Mouse (Mus musculus) embryonic facial prominence, embryonic 15.5 days (tissue): Measurements from ENCODE around the gene Tubb3. TPM values are rescaled to one million over a fixed set of nuclear protein-coding genes. Genes with fewer than 3 reads are reported as not detected.
"Not testable (repeated sequence)": the region's sequence is repeated elsewhere in the genome, so short reads cannot be mapped to it uniquely, and the experiment has no call there.

Source experiments
- ATAC-seq: fragments of 200-750 bp; cut with Nextera tagmentation; 2 replicates; pipeline ENCODE4 v1.8.0; 2017; ENCODE audit warnings: low read depth, moderate TSS enrichment; ENCODE audit not compliant: insufficient number of reproducible peaks, low FRiP score, low TSS enrichment
- H3K27ac ChIP-seq: fragments of 300-500 bp; sonication (generic); replicated peaks from 2 replicates; pipeline ENCODE4 v1.5.1; 2015; ENCODE audit warnings: mild to moderate bottlenecking, inconsistent platforms
- H3K27me3 ChIP-seq: fragments of 300-500 bp; sonication (generic); 2 replicates; pipeline ENCODE4 v1.6.1; 2015; ENCODE audit warnings: inconsistent platforms
- H3K36me3 ChIP-seq: fragments of 300-500 bp; sonication (generic); 2 replicates; pipeline ENCODE4 v1.6.1; 2015; ENCODE audit warnings: mild to moderate bottlenecking, inconsistent platforms
- H3K4me1 ChIP-seq: fragments of 300-500 bp; sonication (generic); 2 replicates; pipeline ENCODE4 v1.6.1; 2015; ENCODE audit warnings: inconsistent platforms
- H3K4me2 ChIP-seq: fragments of 300-500 bp; sonication (generic); replicated peaks from 2 replicates; pipeline ENCODE4 v1.6.1; 2015; ENCODE audit warnings: mild to moderate bottlenecking, inconsistent platforms
- H3K4me3 ChIP-seq: fragments of 300-500 bp; sonication (generic); replicated peaks from 2 replicates; pipeline ENCODE4 v1.5.1; 2015; ENCODE audit warnings: mild to moderate bottlenecking, inconsistent platforms
- H3K9ac ChIP-seq: fragments of 300-500 bp; sonication (generic); 2 replicates; pipeline ENCODE4 v1.6.1; 2015; ENCODE audit warnings: inconsistent platforms
- H3K9me3 ChIP-seq: fragments of 300-500 bp; sonication (generic); replicated peaks from 2 replicates; pipeline ENCODE4 v1.6.1; 2016; ENCODE audit warnings: inconsistent platforms
- WGBS: fragments of 180-500 bp; shearing (Covaris S2); methylation state at CpG from one replicate; pipeline ENCODE4 v1.1.7; 2015; 5-methylcytosine and 5-hydroxymethylcytosine counted together
- polyA plus RNA-seq: library from polyadenylated mRNA; unstranded; fragments of >200 nt; fragmentation: Nextera tagmentation; extraction: Ambion mirVana; gene quantifications from 2 replicates; pipeline ENCODE4 v1.2.1, GENCODE M21; 2015

The Tubb3 gene
- polyA plus RNA-seq, 1 experiment from 2014 or later, result 48.1 TPM

GRCm38 (mm10) chr8:123441788-123442187 lies 30.6 kb downstream of the Tubb3 start:
- Histone ChIP-seq H3K36me3 (0 out of 2 replicates have a peak, but pooled peaks cover 6% of the 10 kb centered on the region), H3K4me1 (peaks cover 11% of the 10 kb centered on the region), H3K27me3 (no peaks in the 10 kb centered on the region), H3K4me3 (no peak overlapping the region), H3K4me2 (no peak overlapping the region), H3K27ac (no peak overlapping the region), H3K9me3 (no peaks in the 10 kb centered on the region), H3K9ac (no peak overlapping the region)
- ATAC-seq, result no peak
- WGBS, result 79% methylated on average over 2 of the region's 2 CpGs

GRCm38 (mm10) chr8:123442351-123442750 lies 31.1 kb downstream of the Tubb3 start:
- Histone ChIP-seq H3K27me3 (no peaks in the 10 kb centered on the region), H3K4me3 (peak overlapping the region; percentile 72), H3K9ac (no peak overlapping the region), H3K27ac (no peak overlapping the region), H3K9me3 (no peaks in the 10 kb centered on the region), H3K36me3 (0 out of 2 replicates have a peak, but pooled peaks cover 6% of the 10 kb centered on the region), H3K4me1 (peaks cover 11% of the 10 kb centered on the region), H3K4me2 (peak overlapping the region; percentile 63; the same call in 1 of the 2 replicates)
- ATAC-seq, result no peak
- 83% methylated on average over 5 of the region's 5 CpGs for WGBS

- Histone ChIP-seq H3K36me3 (0 out of 2 replicates have a peak, but pooled peaks cover 6% of the 10 kb centered on the region), H3K4me2 (peak overlapping the region; percentile 63), H3K27ac (peak overlapping the region; percentile 68; the same call in 1 of the 2 replicates), H3K27me3 (no peaks in the 10 kb centered on the region), H3K9ac (peak overlapping the region; percentile 67), H3K4me1 (peaks cover 11% of the 10 kb centered on the region), H3K9me3 (no peaks in the 10 kb centered on the region), H3K4me3 (peak overlapping the region; percentile 72)
- under 1% methylated on average over 41 of the region's 41 CpGs for WGBS
- ATAC-seq, result peak; percentile 89
These were observed 31.8 kb downstream of the Tubb3 start for GRCm38 (mm10) chr8:123442871-123443575.

- WGBS, result 15% methylated on average over 4 of the region's 4 CpGs
- ATAC-seq, result no peak
- Histone ChIP-seq H3K9me3 (no peaks in the 10 kb centered on the region), H3K4me1 (peaks cover 11% of the 10 kb centered on the region), H3K4me3 (peak overlapping the region; percentile 72), H3K36me3 (0 out of 2 replicates have a peak, but pooled peaks cover 6% of the 10 kb centered on the region), H3K4me2 (peak overlapping the region; percentile 63), H3K27me3 (no peaks in the 10 kb centered on the region), H3K27ac (peak overlapping the region; percentile 68; the same call in 1 of the 2 replicates), H3K9ac (peak overlapping the region; percentile 67)
These were observed 32.3 kb downstream of the Tubb3 start for GRCm38 (mm10) chr8:123443576-123443921.

GRCm38 (mm10) chr8:123444131-123444530 lies 32.9 kb downstream of the Tubb3 start:
- Histone ChIP-seq H3K27me3 (no peaks in the 10 kb centered on the region), H3K36me3 (0 out of 2 replicates have a peak, but pooled peaks cover 8% of the 10 kb centered on the region), H3K9ac (no peak overlapping the region), H3K4me1 (peaks cover 11% of the 10 kb centered on the region), H3K4me2 (peak overlapping the region; percentile 63), H3K27ac (no peak overlapping the region), H3K9me3 (no peaks in the 10 kb centered on the region), H3K4me3 (peak overlapping the region; percentile 72)
- 66% methylated on average over 6 of the region's 6 CpGs for WGBS
- ATAC-seq, result no peak

GRCm38 (mm10) chr8:123445981-123446380 lies 34.8 kb downstream of the Tubb3 start:
- H3K27ac ChIP-seq, result no peak overlapping the region
- H3K4me1 ChIP-seq, result peaks cover 11% of the 10 kb centered on the region
- no peaks in the 10 kb centered on the region for H3K9me3 ChIP-seq
- ATAC-seq, result no peak
- 83% methylated on average over 10 of the region's 10 CpGs for WGBS
- no peak overlapping the region for H3K9ac ChIP-seq
- peaks cover 18% of the 10 kb centered on the region for H3K36me3 ChIP-seq
- no peaks in the 10 kb centered on the region for H3K27me3 ChIP-seq
- H3K4me3 ChIP-seq, result no peak overlapping the region
- no peak overlapping the region for H3K4me2 ChIP-seq

GRCm38 (mm10) chr8:123446799-123447198 lies 35.6 kb downstream of the Tubb3 start:
- no peak overlapping the region for H3K9ac ChIP-seq
- peaks cover 21% of the 10 kb centered on the region for H3K36me3 ChIP-seq
- no peak for ATAC-seq
- no peaks in the 10 kb centered on the region for H3K9me3 ChIP-seq
- peaks cover 11% of the 10 kb centered on the region for H3K4me1 ChIP-seq
- peak overlapping the region; percentile 48; the same call in 1 of the 2 replicates for H3K27ac ChIP-seq
- H3K4me2 ChIP-seq, result no peak overlapping the region
- no peaks in the 10 kb centered on the region for H3K27me3 ChIP-seq
- no peak overlapping the region for H3K4me3 ChIP-seq
- WGBS, result 78% methylated on average over 6 of the region's 6 CpGs

- Histone ChIP-seq H3K4me1 (no peaks in the 10 kb centered on the region), H3K4me3 (no peak overlapping the region), H3K27ac (no peak overlapping the region), H3K27me3 (no peaks in the 10 kb centered on the region), H3K36me3 (peaks cover 52% of the 10 kb centered on the region), H3K4me2 (no peak overlapping the region), H3K9me3 (no peaks in the 10 kb centered on the region), H3K9ac (no peak overlapping the region)
- ATAC-seq, result no peak
- WGBS, result 86% methylated on average over 5 of the region's 5 CpGs
These were observed 39.6 kb downstream of the Tubb3 start for GRCm38 (mm10) chr8:123450783-123451182.

- not testable (repeated sequence) for H3K27me3 ChIP-seq, H3K4me2 ChIP-seq, H3K9me3 ChIP-seq, H3K9ac ChIP-seq, ATAC-seq, H3K27ac ChIP-seq, H3K4me3 ChIP-seq, H3K4me1 ChIP-seq
- peaks cover 56% of the 10 kb centered on the region for H3K36me3 ChIP-seq
- WGBS, result 91% methylated on average over 12 of the region's 12 CpGs
These were observed 40.5 kb downstream of the Tubb3 start for GRCm38 (mm10) chr8:123451747-123452146.

- Histone ChIP-seq H3K4me2 (no peak overlapping the region), H3K4me1 (no peaks in the 10 kb centered on the region), H3K9me3 (no peaks in the 10 kb centered on the region), H3K9ac (no peak overlapping the region), H3K27ac (no peak overlapping the region), H3K36me3 (peaks cover 56% of the 10 kb centered on the region), H3K27me3 (no peaks in the 10 kb centered on the region), H3K4me3 (no peak overlapping the region)
- WGBS, result 86% methylated on average over 4 of the region's 4 CpGs
- ATAC-seq, result no peak
These were observed 40.9 kb downstream of the Tubb3 start for GRCm38 (mm10) chr8:123452149-123452548.

- no peak overlapping the region for H3K27ac ChIP-seq
- WGBS, result 81% methylated on average over 7 of the region's 7 CpGs
- H3K4me2 ChIP-seq, result no peak overlapping the region
- H3K27me3 ChIP-seq, result no peaks in the 10 kb centered on the region
- no peak overlapping the region for H3K4me3 ChIP-seq
- ATAC-seq, result no peak
- no peak overlapping the region for H3K9ac ChIP-seq
- H3K4me1 ChIP-seq, result no peaks in the 10 kb centered on the region
- H3K36me3 ChIP-seq, result peaks cover 67% of the 10 kb centered on the region
- no peaks in the 10 kb centered on the region for H3K9me3 ChIP-seq
These were observed 42.1 kb downstream of the Tubb3 start for GRCm38 (mm10) chr8:123453291-123453690.

- Histone ChIP-seq H3K27me3 (no peaks in the 10 kb centered on the region), H3K36me3 (peaks cover 73% of the 10 kb centered on the region), H3K4me2 (no peak overlapping the region), H3K27ac (no peak overlapping the region), H3K4me3 (peak overlapping the region; percentile 23; the same call in 1 of the 2 replicates), H3K9me3 (no peaks in the 10 kb centered on the region), H3K4me1 (no peaks in the 10 kb centered on the region), H3K9ac (no peak overlapping the region)
- WGBS, result 73% methylated on average over 5 of the region's 5 CpGs
- ATAC-seq, result no peak
These were observed 42.7 kb downstream of the Tubb3 start for GRCm38 (mm10) chr8:123453951-123454350.
